Mouse (Mus musculus): Measurements from ENCODE around the gene Dscaml1.

GRCm38 (mm10) chr9:45651810-45652177, 225.4 kb downstream of the Dscaml1 start:
- no peak for TF ChIP-seq POLR2A (IDR thresholded peaks at IDR 0.05; ENCODE audit: low read depth, low read length)
- TF ChIP-seq CTCF (IDR thresholded peaks at IDR 0.05; ENCODE audit: extremely low read depth, insufficient read length, insufficient replicate concordance, low read depth, low read length) = no peak

Data from small intestine, adult 2 months (tissue).